ENCODE assay signal across 8 mouse cellular contexts in the genomic region with DNA sequence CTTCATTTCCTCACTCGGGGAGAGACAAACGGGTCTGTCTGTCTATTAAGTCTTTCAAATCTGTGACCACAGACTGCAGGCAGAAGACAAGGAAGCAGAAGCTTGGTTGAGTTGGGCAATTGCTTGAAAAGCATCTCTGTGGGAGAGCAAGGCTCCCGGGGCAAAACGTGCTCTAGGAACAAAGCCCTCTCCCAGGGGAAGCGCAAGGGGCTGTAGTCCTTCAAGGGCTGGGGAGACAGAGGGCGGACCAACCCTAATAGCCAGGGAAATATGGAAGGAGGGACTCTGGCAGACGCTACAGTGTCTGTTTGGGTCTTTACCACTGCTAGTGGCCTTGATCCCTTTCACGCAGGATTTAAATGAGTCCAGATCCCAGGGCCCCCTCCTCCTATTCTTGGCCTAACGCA.
DNase-seq lines count a peak whose midpoint lies in the region; ATAC-seq lines count a peak whose summit lies in the region.

No protein-coding gene starts in this region.

- no peaks in the 10 kb centered on the region for H3K4me1 ChIP-seq in intestine, embryonic 14.5 days (replicated peaks; ENCODE audit: control insufficient read depth, insufficient read depth, low read length)
- peaks cover 12% of the 10 kb centered on the region for H3K4me1 ChIP-seq in midbrain, embryonic 15.5 days

- H3K27ac ChIP-seq in intestine, embryonic 14.5 days (ENCODE audit: low read depth), result no peak overlapping the region
- no peak overlapping the region for H3K27ac ChIP-seq in midbrain, embryonic 15.5 days

- H3K27me3 ChIP-seq in intestine, embryonic 14.5 days (replicated peaks; ENCODE audit: control insufficient read depth, insufficient read depth, low read length), result peaks cover 5% of the 10 kb centered on the region; the same call in 1 of the 2 replicates
- peaks cover 4% of the 10 kb centered on the region; the same call in 1 of the 2 replicates for H3K27me3 ChIP-seq in midbrain, embryonic 15.5 days (replicated peaks)

- ATAC-seq in intestine, embryonic 14.5 days (replicated peaks; ENCODE audit: low FRiP score, low TSS enrichment, low read depth), result no peak
- ATAC-seq in midbrain, embryonic 15.5 days (replicated peaks), result no peak

- no peak overlapping the region for H3K9ac ChIP-seq in intestine, embryonic 14.5 days (ENCODE audit: low read length)
- 0 out of 2 replicates have a peak overlapping the region, but pooled peaks have one; percentile 21 for H3K9ac ChIP-seq in midbrain, embryonic 15.5 days

- H3K9me3 ChIP-seq in intestine, embryonic 14.5 days (ENCODE audit: control insufficient read depth, low read length), result no peaks in the 10 kb centered on the region
- no peaks in the 10 kb centered on the region for H3K9me3 ChIP-seq in midbrain, embryonic 15.5 days

- 18% methylated on average over 9 of the region's 9 CpGs for WGBS in intestine, embryonic 14.5 days
- WGBS in midbrain, embryonic 15.5 days, result 3% methylated on average over 9 of the region's 9 CpGs

- peak overlapping the region; percentile 5 for H3K4me3 ChIP-seq in intestine, embryonic 14.5 days (ENCODE audit: low read depth, low read length)
- peak overlapping the region; percentile 10; the same call in 1 of the 2 replicates for H3K4me3 ChIP-seq in midbrain, embryonic 15.5 days

- H3K4me2 ChIP-seq in intestine, embryonic 14.5 days (ENCODE audit: low read length), result peak overlapping the region; percentile 34
- peak overlapping the region; percentile 42 for H3K4me2 ChIP-seq in midbrain, embryonic 15.5 days

- H3K36me3 ChIP-seq in intestine, embryonic 14.5 days (ENCODE audit: control insufficient read depth, insufficient read depth, low read length), result no peaks in the 10 kb centered on the region
- no peaks in the 10 kb centered on the region for H3K36me3 ChIP-seq in midbrain, embryonic 15.5 days (replicated peaks)

- peak; percentile 38 for DNase-seq in adrenal gland, postnatal 10 days
- no peak for DNase-seq in adrenal gland, postnatal 36 days
- DNase-seq in thymus, postnatal 14 days, result peak; percentile 11
- no peak for DNase-seq in thymus, postnatal 0 days (ENCODE audit: low spot score)
- no peak for DNase-seq in intestine, embryonic 14.5 days (ENCODE audit: low spot score)
- DNase-seq in layer of hippocampus, postnatal 36 days, result no peak
- no peak for DNase-seq in right cerebral cortex, postnatal 25 days

Comparison
In these comparisons a context has a peak if more than half of its experiments do, and no peak if none do; other contexts are left out.
1. DNase-seq: peak in adrenal gland, postnatal 10 days (single experiment) and thymus, postnatal 14 days (single experiment); none in adrenal gland, postnatal 36 days (0 of 2), thymus, postnatal 0 days (single experiment), intestine, embryonic 14.5 days (single experiment), layer of hippocampus, postnatal 36 days (0 of 2) and right cerebral cortex, postnatal 25 days (single experiment).